Mouse (Mus musculus): ENCODE measurements around the gene Arpc1b. TPM values are rescaled to one million over a fixed set of nuclear protein-coding genes. Genes with fewer than 3 reads are reported as not detected.

Gene Arpc1b
- total and polyA plus RNA-seq, 2 experiments from 2014 or later: 32.4 to 53.7 TPM

GRCm38 (mm10) chr5:145167306-145167661, 53.3 kb downstream of the Arpc1b start:
- peak overlapping the region; percentile 77 for H3K4me3 ChIP-seq (ENCODE audit: low read depth, low read length)
- peak overlapping the region; percentile 84 for H3K9ac ChIP-seq (replicated peaks; ENCODE audit: low read length, poor library complexity, severe bottlenecking)
- TF ChIP-seq CTCF (IDR thresholded peaks at IDR 0.05): no peak
- H3K27ac ChIP-seq (ENCODE audit: low read depth, low read length): peak overlapping the region; percentile 77
- H3K27me3 ChIP-seq (ENCODE audit: insufficient read depth, low read length): no peaks in the 10 kb centered on the region
- peak; percentile 59; the same call in 1 of the 2 replicates for ATAC-seq (ENCODE audit: low FRiP score)
- WGBS: under 1% methylated on average over 27 of the region's 28 CpGs
- no peaks in the 10 kb centered on the region for H3K9me3 ChIP-seq (ENCODE audit: low read length)
- peaks cover 26% of the 10 kb centered on the region for H3K36me3 ChIP-seq (ENCODE audit: insufficient read depth, low read length)
- DNase-seq (ENCODE audit: low spot score): no peak
- H3K4me1 ChIP-seq (ENCODE audit: insufficient read depth, low read length): peaks cover 11% of the 10 kb centered on the region; the same call in 1 of the 2 replicates
- H3K4me2 ChIP-seq (ENCODE audit: low read depth, low read length, poor library complexity, severe bottlenecking): peak overlapping the region; percentile 82

DNA sequence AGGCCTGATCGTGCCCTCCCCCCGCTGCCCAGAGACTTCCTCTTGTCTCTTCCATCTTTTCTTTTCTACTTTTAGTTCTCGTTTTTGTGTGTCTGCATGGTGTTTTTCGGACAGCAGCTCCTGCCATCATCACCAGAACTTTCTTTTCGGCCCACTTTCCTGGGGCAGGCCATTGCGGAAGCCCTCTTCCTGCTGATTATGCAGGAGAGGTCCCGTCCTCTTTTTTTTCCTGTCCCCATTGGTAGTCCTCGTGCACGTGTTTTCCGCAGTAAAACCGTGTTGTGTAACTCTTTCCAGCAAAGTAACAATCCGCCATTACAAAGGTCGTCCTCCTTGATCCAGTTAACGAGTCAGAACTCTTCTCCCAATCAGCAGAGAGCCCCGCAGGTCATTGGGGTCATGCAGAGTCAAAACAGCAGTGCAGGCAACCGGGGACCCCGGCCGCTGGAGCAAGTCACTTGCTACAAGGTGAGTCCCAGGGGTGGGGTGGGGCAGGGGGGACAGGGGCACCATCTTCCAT, 64.5 kb downstream of the Arpc1b start:
- Histone ChIP-seq H3K27ac (ENCODE audit: low read depth, low read length) (no peak overlapping the region), H3K4me3 (ENCODE audit: low read depth, low read length) (no peak overlapping the region), H3K4me1 (ENCODE audit: insufficient read depth, low read length) (no peaks in the 10 kb centered on the region), H3K9me3 (ENCODE audit: low read length) (no peaks in the 10 kb centered on the region), H3K36me3 (ENCODE audit: insufficient read depth, low read length) (peaks cover 94% of the 10 kb centered on the region), H3K9ac (replicated peaks; ENCODE audit: low read length, poor library complexity, severe bottlenecking) (no peak overlapping the region), H3K27me3 (ENCODE audit: insufficient read depth, low read length) (no peaks in the 10 kb centered on the region), H3K4me2 (ENCODE audit: low read depth, low read length, poor library complexity, severe bottlenecking) (no peak overlapping the region)
- WGBS: 93% methylated on average over 18 of the region's 18 CpGs
- DNase-seq (ENCODE audit: low spot score) (no peak), ATAC-seq (ENCODE audit: low FRiP score) (no peak)
- TF ChIP-seq CTCF (IDR thresholded peaks at IDR 0.05): no peak

Other genes starting within 250 kb of the Arpc1b start
- gene Smurf1, start 148.4 kb upstream of the Arpc1b start, total RNA-seq (2014; rRNA removed): 63.0 and 71.1 TPM in 2 replicates
- 24.6 and 28.0 TPM in 2 replicates for gene Smurf1, start 148.4 kb upstream of the Arpc1b start, polyA plus RNA-seq (2015; fragmentation: Nextera tagmentation; extraction: Ambion mirVana)
- gene Gm4871, start 81.5 kb upstream of the Arpc1b start, total RNA-seq (2014; rRNA removed): not detected in 2 replicates
- gene Gm4871, start 81.5 kb upstream of the Arpc1b start, polyA plus RNA-seq (2015; fragmentation: Nextera tagmentation; extraction: Ambion mirVana): not detected in 2 replicates
- not detected in 2 replicates for gene 1700018F24Rik, start 71.2 kb upstream of the Arpc1b start, total RNA-seq (2014; rRNA removed)
- not detected in 2 replicates for gene 1700018F24Rik, start 71.2 kb upstream of the Arpc1b start, polyA plus RNA-seq (2015; fragmentation: Nextera tagmentation; extraction: Ambion mirVana)
- 148 and 151 TPM in 2 replicates for gene Arpc1a, start 30.4 kb upstream of the Arpc1b start, total RNA-seq (2014; rRNA removed)
- gene Arpc1a, start 30.4 kb upstream of the Arpc1b start, polyA plus RNA-seq (2015; fragmentation: Nextera tagmentation; extraction: Ambion mirVana): 238 and 244 TPM in 2 replicates
- not detected in 2 replicates for gene Kpna7, start 30.2 kb upstream of the Arpc1b start, total RNA-seq (2014; rRNA removed)
- gene Kpna7, start 30.2 kb upstream of the Arpc1b start, polyA plus RNA-seq (2015; fragmentation: Nextera tagmentation; extraction: Ambion mirVana): not detected in 2 replicates
- gene Pdap1, start 26.0 kb downstream of the Arpc1b start, total RNA-seq (2014; rRNA removed): 47.7 TPM in 2 replicates
- gene Pdap1, start 26.0 kb downstream of the Arpc1b start, polyA plus RNA-seq (2015; fragmentation: Nextera tagmentation; extraction: Ambion mirVana): 120 and 141 TPM in 2 replicates
- 80.7 and 98.1 TPM in 2 replicates for gene Bud31, start 26.1 kb downstream of the Arpc1b start, total RNA-seq (2014; rRNA removed)
- gene Bud31, start 26.1 kb downstream of the Arpc1b start, polyA plus RNA-seq (2015; fragmentation: Nextera tagmentation; extraction: Ambion mirVana): 151 and 158 TPM in 2 replicates
- gene Ptcd1, start 52.9 kb downstream of the Arpc1b start, total RNA-seq (2014; rRNA removed): 27.9 and 28.5 TPM in 2 replicates
- 20.3 and 20.6 TPM in 2 replicates for gene Ptcd1, start 52.9 kb downstream of the Arpc1b start, polyA plus RNA-seq (2015; fragmentation: Nextera tagmentation; extraction: Ambion mirVana)
- 44.4 and 47.3 TPM in 2 replicates for gene Cpsf4, start 53.0 kb downstream of the Arpc1b start, total RNA-seq (2014; rRNA removed)
- 40.1 and 40.7 TPM in 2 replicates for gene Cpsf4, start 53.0 kb downstream of the Arpc1b start, polyA plus RNA-seq (2015; fragmentation: Nextera tagmentation; extraction: Ambion mirVana)
- 123 and 139 TPM in 2 replicates for gene Atp5j2, start 77.8 kb downstream of the Arpc1b start, total RNA-seq (2014; rRNA removed)
- 634 and 667 TPM in 2 replicates for gene Atp5j2, start 77.8 kb downstream of the Arpc1b start, polyA plus RNA-seq (2015; fragmentation: Nextera tagmentation; extraction: Ambion mirVana)
- gene Zkscan14, start 87.7 kb downstream of the Arpc1b start, total RNA-seq (2014; rRNA removed): 6.6 and 11.1 TPM in 2 replicates
- gene Zkscan14, start 87.7 kb downstream of the Arpc1b start, polyA plus RNA-seq (2015; fragmentation: Nextera tagmentation; extraction: Ambion mirVana): 9.9 and 11.1 TPM in 2 replicates
- gene Zkscan5, start 90.3 kb downstream of the Arpc1b start, total RNA-seq (2014; rRNA removed): 17.7 and 19.4 TPM in 2 replicates
- gene Zkscan5, start 90.3 kb downstream of the Arpc1b start, polyA plus RNA-seq (2015; fragmentation: Nextera tagmentation; extraction: Ambion mirVana): 12.8 and 13.3 TPM in 2 replicates
- 24.0 and 36.9 TPM in 2 replicates for gene Zfp655, start 117.5 kb downstream of the Arpc1b start, total RNA-seq (2014; rRNA removed)
- gene Zfp655, start 117.5 kb downstream of the Arpc1b start, polyA plus RNA-seq (2015; fragmentation: Nextera tagmentation; extraction: Ambion mirVana): 23.1 and 25.6 TPM in 2 replicates
- 18.5 and 24.6 TPM in 2 replicates for gene Zscan25, start 166.3 kb downstream of the Arpc1b start, total RNA-seq (2014; rRNA removed)
- 0.83 and 0.93 TPM in 2 replicates for gene Zscan25, start 166.3 kb downstream of the Arpc1b start, polyA plus RNA-seq (2015; fragmentation: Nextera tagmentation; extraction: Ambion mirVana)
- not detected in 2 replicates for gene Cyp3a57, start 231.1 kb downstream of the Arpc1b start, total RNA-seq (2014; rRNA removed)
- not detected in 2 replicates for gene Cyp3a57, start 231.1 kb downstream of the Arpc1b start, polyA plus RNA-seq (2015; fragmentation: Nextera tagmentation; extraction: Ambion mirVana)